Mouse (Mus musculus) midbrain, embryonic 16.5 days (tissue): ENCODE measurements at regions not wholly inside any gene's neighbourhood (a gene's known extent, or its start where the extent isn't known, plus 50 kb on each side); places are given as distances from the start of the nearest gene placed in this dataset.

ENCODE experiments used
- ATAC-seq: fragments of 200-750 bp; cut with Nextera tagmentation; 2 replicates; pipeline ENCODE4 v1.8.0; 2017; ENCODE audit warnings: moderate TSS enrichment
- H3K27ac ChIP-seq: fragments of 300-500 bp; sonication (generic); 2 replicates; pipeline ENCODE4 v1.5.1; 2014; ENCODE audit warnings: mild to moderate bottlenecking, low read length, mixed read lengths
- H3K27me3 ChIP-seq: fragments of 300-500 bp; sonication (generic); 2 replicates; pipeline ENCODE4 v1.6.1; 2014; ENCODE audit warnings: low read depth, low read length, mixed read lengths; ENCODE audit not compliant: control insufficient read depth, insufficient read depth
- H3K36me3 ChIP-seq: fragments of 300-500 bp; sonication (generic); 2 replicates; pipeline ENCODE4 v1.6.1; 2014; ENCODE audit warnings: mild to moderate bottlenecking, low read length, moderate library complexity, mixed read lengths; ENCODE audit not compliant: control insufficient read depth, insufficient read depth
- H3K4me1 ChIP-seq: fragments of 300-500 bp; sonication (generic); 2 replicates; pipeline ENCODE4 v1.6.1; 2014; ENCODE audit warnings: mild to moderate bottlenecking, low read length, mixed read lengths; ENCODE audit not compliant: control insufficient read depth, insufficient read depth
- H3K4me2 ChIP-seq: fragments of 300-500 bp; sonication (generic); 2 replicates; pipeline ENCODE4 v1.6.1; 2014; ENCODE audit warnings: mild to moderate bottlenecking, low read length, mixed read lengths
- H3K4me3 ChIP-seq: fragments of 300-500 bp; sonication (generic); 2 replicates; pipeline ENCODE4 v1.5.1; 2014; ENCODE audit warnings: low read depth, mild to moderate bottlenecking, low read length, moderate library complexity, mixed read lengths
- H3K9ac ChIP-seq: fragments of 300-500 bp; sonication (generic); 2 replicates; pipeline ENCODE4 v1.6.1; 2014; ENCODE audit warnings: low read depth, low read length, mixed read lengths
- H3K9me3 ChIP-seq: fragments of 300-500 bp; sonication (generic); replicated peaks from 2 replicates; pipeline ENCODE4 v1.6.1; 2014; ENCODE audit warnings: mild to moderate bottlenecking, low read length, mixed read lengths; ENCODE audit not compliant: control insufficient read depth, poor library complexity, severe bottlenecking
- WGBS: fragments of 180-500 bp; shearing (Covaris S2); extraction: QIAGEN DNeasy Blood & Tissue Kit; methylation state at CpG from one replicate; pipeline ENCODE4 v1.1.7; 2014; 5-methylcytosine and 5-hydroxymethylcytosine counted together

- Histone ChIP-seq H3K9me3 (no peaks in the 10 kb centered on the region), H3K4me1 (no peaks in the 10 kb centered on the region), H3K36me3 (no peaks in the 10 kb centered on the region), H3K27ac (no peak overlapping the region), H3K27me3 (no peaks in the 10 kb centered on the region), H3K4me3 (no peak overlapping the region), H3K4me2 (no peak overlapping the region), H3K9ac (no peak overlapping the region)
- ATAC-seq = no peak
- 87% methylated on average over 4 of the region's 4 CpGs for WGBS
Observed at GRCm38 (mm10) chr11:45219239-45219638, 602.1 kb downstream of the Ebf1 start.

- no peak for ATAC-seq
- Histone ChIP-seq H3K36me3 (no peaks in the 10 kb centered on the region), H3K4me1 (no peaks in the 10 kb centered on the region), H3K4me3 (no peak overlapping the region), H3K9ac (no peak overlapping the region), H3K27me3 (no peaks in the 10 kb centered on the region), H3K27ac (no peak overlapping the region), H3K4me2 (no peak overlapping the region), H3K9me3 (no peaks in the 10 kb centered on the region)
- WGBS = 64% methylated on average over 3 of the region's 3 CpGs
Observed at GRCm38 (mm10) chr11:45222021-45222420, 604.9 kb downstream of the Ebf1 start.

GRCm38 (mm10) chr11:45235476-45236412 lies 616.1 kb upstream of the Clint1 start:
- Histone ChIP-seq H3K27me3 (no peaks in the 10 kb centered on the region), H3K27ac (no peak overlapping the region), H3K9ac (no peak overlapping the region), H3K9me3 (no peaks in the 10 kb centered on the region), H3K4me1 (0 out of 2 replicates have a peak, but pooled peaks cover 2% of the 10 kb centered on the region), H3K36me3 (no peaks in the 10 kb centered on the region), H3K4me2 (no peak overlapping the region), H3K4me3 (no peak overlapping the region)
- 92% methylated on average over 6 of the region's 6 CpGs for WGBS
- no peak for ATAC-seq

GRCm38 (mm10) chr11:45237056-45237455 lies 614.8 kb upstream of the Clint1 start:
- WGBS = 71% methylated on average over 4 of the region's 4 CpGs
- Histone ChIP-seq H3K9ac (no peak overlapping the region), H3K27ac (no peak overlapping the region), H3K4me2 (no peak overlapping the region), H3K27me3 (no peaks in the 10 kb centered on the region), H3K9me3 (no peaks in the 10 kb centered on the region), H3K36me3 (no peaks in the 10 kb centered on the region), H3K4me1 (0 out of 2 replicates have a peak, but pooled peaks cover 2% of the 10 kb centered on the region), H3K4me3 (no peak overlapping the region)
- no peak for ATAC-seq

- WGBS = 80% methylated on average over 5 of the region's 5 CpGs
- H3K9ac ChIP-seq = no peak overlapping the region
- no peak overlapping the region for H3K27ac ChIP-seq
- H3K9me3 ChIP-seq = no peaks in the 10 kb centered on the region
- H3K27me3 ChIP-seq = no peaks in the 10 kb centered on the region
- 0 out of 2 replicates have a peak, but pooled peaks cover 2% of the 10 kb centered on the region for H3K4me1 ChIP-seq
- H3K4me2 ChIP-seq = no peak overlapping the region
- ATAC-seq = no peak
- H3K4me3 ChIP-seq = no peak overlapping the region
- H3K36me3 ChIP-seq = no peaks in the 10 kb centered on the region
Observed at GRCm38 (mm10) chr11:45239044-45239443, 612.8 kb upstream of the Clint1 start.

GRCm38 (mm10) chr11:45240419-45240818 lies 611.4 kb upstream of the Clint1 start:
- Histone ChIP-seq H3K36me3 (no peaks in the 10 kb centered on the region), H3K4me1 (0 out of 2 replicates have a peak, but pooled peaks cover 2% of the 10 kb centered on the region), H3K4me2 (no peak overlapping the region), H3K27ac (no peak overlapping the region), H3K27me3 (no peaks in the 10 kb centered on the region), H3K9ac (no peak overlapping the region), H3K4me3 (no peak overlapping the region), H3K9me3 (no peaks in the 10 kb centered on the region)
- no peak for ATAC-seq
- 59% methylated on average over 3 of the region's 3 CpGs for WGBS

- Histone ChIP-seq H3K36me3 (no peaks in the 10 kb centered on the region), H3K27ac (no peak overlapping the region), H3K4me1 (0 out of 2 replicates have a peak, but pooled peaks cover 2% of the 10 kb centered on the region), H3K27me3 (no peaks in the 10 kb centered on the region), H3K4me3 (no peak overlapping the region), H3K9ac (no peak overlapping the region), H3K4me2 (no peak overlapping the region), H3K9me3 (no peaks in the 10 kb centered on the region)
- WGBS = 67% methylated on average over 10 of the region's 10 CpGs
- ATAC-seq = no peak
Observed at GRCm38 (mm10) chr11:45241671-45242070, 610.2 kb upstream of the Clint1 start.

GRCm38 (mm10) chr11:45244796-45245195 lies 607.1 kb upstream of the Clint1 start:
- 72% methylated on average over 2 of the region's 2 CpGs for WGBS
- no peak overlapping the region for H3K9ac ChIP-seq
- H3K27me3 ChIP-seq = no peaks in the 10 kb centered on the region
- H3K4me1 ChIP-seq = 0 out of 2 replicates have a peak, but pooled peaks cover 2% of the 10 kb centered on the region
- no peak for ATAC-seq
- no peaks in the 10 kb centered on the region for H3K9me3 ChIP-seq
- H3K27ac ChIP-seq = no peak overlapping the region
- H3K4me2 ChIP-seq = no peak overlapping the region
- H3K36me3 ChIP-seq = no peaks in the 10 kb centered on the region
- H3K4me3 ChIP-seq = no peak overlapping the region

GRCm38 (mm10) chr11:45256019-45256418 lies 595.8 kb upstream of the Clint1 start:
- no peak overlapping the region for H3K9ac ChIP-seq
- H3K36me3 ChIP-seq = no peaks in the 10 kb centered on the region
- H3K27ac ChIP-seq = no peak overlapping the region
- H3K9me3 ChIP-seq = no peaks in the 10 kb centered on the region
- ATAC-seq = no peak
- H3K27me3 ChIP-seq = no peaks in the 10 kb centered on the region
- no peak overlapping the region for H3K4me3 ChIP-seq
- H3K4me1 ChIP-seq = no peaks in the 10 kb centered on the region
- H3K4me2 ChIP-seq = no peak overlapping the region
